Mouse (Mus musculus) limb, embryonic 14.5 days (tissue): ENCODE measurements around the gene Atp2c2. TPM values are rescaled to one million over a fixed set of nuclear protein-coding genes. Genes with fewer than 3 reads are reported as not detected.
A peak's percentile ranks its signal among the peaks of the same experiment; 100 is the strongest.

Experiments used
- ATAC-seq: fragments of 200-750 bp; cut with Nextera tagmentation; 2 replicates; pipeline ENCODE4 v1.8.0; 2017; ENCODE audit warnings: low read depth, moderate number of reproducible peaks, moderate TSS enrichment; ENCODE audit not compliant: low FRiP score
- DNase-seq: peaks from one replicate; pipeline ENCODE4 v3.0.0-alpha.2; 2015; ENCODE audit warnings: low spot score
- H3K27ac ChIP-seq: fragments of 300-500 bp; sonication (generic); replicated peaks from 2 replicates; pipeline ENCODE4 v1.5.1; 2014; ENCODE audit warnings: low read depth, mild to moderate bottlenecking, low read length, moderate library complexity, mixed read lengths
- H3K27me3 ChIP-seq: fragments of 300-500 bp; sonication (generic); 2 replicates; pipeline ENCODE4 v1.6.1; 2014; ENCODE audit warnings: low read length, mixed read lengths; ENCODE audit not compliant: control insufficient read depth, insufficient read depth
- H3K36me3 ChIP-seq: fragments of 300-500 bp; sonication (generic); 2 replicates; pipeline ENCODE4 v1.6.1; 2014; ENCODE audit warnings: mild to moderate bottlenecking, low read length, moderate library complexity, mixed read lengths; ENCODE audit not compliant: control insufficient read depth, insufficient read depth
- H3K4me1 ChIP-seq: fragments of 300-500 bp; sonication (generic); 2 replicates; pipeline ENCODE4 v1.6.1; 2014; ENCODE audit warnings: antibody characterized with exemption, low read length, mixed read lengths; ENCODE audit not compliant: control insufficient read depth, insufficient read depth
- H3K4me2 ChIP-seq: fragments of 300-500 bp; sonication (generic); replicated peaks from 2 replicates; pipeline ENCODE4 v1.6.1; 2014; ENCODE audit warnings: low read depth, mild to moderate bottlenecking, low read length, moderate library complexity; ENCODE audit not compliant: severe bottlenecking
- H3K4me3 ChIP-seq: fragments of 300-500 bp; sonication (generic); replicated peaks from 2 replicates; pipeline ENCODE4 v1.5.1; 2014; ENCODE audit warnings: low read length
- H3K9ac ChIP-seq: fragments of 300-500 bp; sonication (generic); 2 replicates; pipeline ENCODE4 v1.6.1; 2014; ENCODE audit warnings: mild to moderate bottlenecking, low read depth, low read length, moderate library complexity; ENCODE audit not compliant: severe bottlenecking
- H3K9me3 ChIP-seq: fragments of 300-500 bp; sonication (generic); 2 replicates; pipeline ENCODE4 v1.6.1; 2016; ENCODE audit warnings: low read length; ENCODE audit not compliant: control insufficient read depth
- POLR2A ChIP-seq: fragments of 200-500 bp; IDR thresholded peaks from 2 replicates; pipeline ENCODE4 v1.8.0; 2012; ENCODE audit warnings: inconsistent platforms, mild to moderate bottlenecking, moderate library complexity, borderline replicate concordance; ENCODE audit not compliant: insufficient read depth, insufficient read length; ENCODE audit errors: extremely low read depth
- WGBS: fragments of 180-500 bp; shearing (Covaris S2); extraction: QIAGEN DNeasy Blood & Tissue Kit; methylation state at CpG from one replicate; pipeline ENCODE4 v1.1.7; 2014; 5-methylcytosine and 5-hydroxymethylcytosine counted together
- polyA plus RNA-seq, 2 experiments: library from polyadenylated mRNA; depleted of rRNA in 1 of 2; stranded (reverse) in 1 of 2; unstranded in 1 of 2; fragments of >200 nt; fragmentation: Nextera tagmentation in 1 of 2; extraction: Ambion mirVana in 1 of 2; gene quantifications; 2 replicates each; pipeline versions ENCODE4 v1.2.1 to v1.2.3; 2012 to 2014

The Atp2c2 gene
- polyA plus RNA-seq (2012; rRNA removed) (2.1 and 3.1 TPM in 2 replicates), polyA plus RNA-seq (2014; fragmentation: Nextera tagmentation; extraction: Ambion mirVana) (2.3 and 2.6 TPM in 2 replicates)

DNA sequence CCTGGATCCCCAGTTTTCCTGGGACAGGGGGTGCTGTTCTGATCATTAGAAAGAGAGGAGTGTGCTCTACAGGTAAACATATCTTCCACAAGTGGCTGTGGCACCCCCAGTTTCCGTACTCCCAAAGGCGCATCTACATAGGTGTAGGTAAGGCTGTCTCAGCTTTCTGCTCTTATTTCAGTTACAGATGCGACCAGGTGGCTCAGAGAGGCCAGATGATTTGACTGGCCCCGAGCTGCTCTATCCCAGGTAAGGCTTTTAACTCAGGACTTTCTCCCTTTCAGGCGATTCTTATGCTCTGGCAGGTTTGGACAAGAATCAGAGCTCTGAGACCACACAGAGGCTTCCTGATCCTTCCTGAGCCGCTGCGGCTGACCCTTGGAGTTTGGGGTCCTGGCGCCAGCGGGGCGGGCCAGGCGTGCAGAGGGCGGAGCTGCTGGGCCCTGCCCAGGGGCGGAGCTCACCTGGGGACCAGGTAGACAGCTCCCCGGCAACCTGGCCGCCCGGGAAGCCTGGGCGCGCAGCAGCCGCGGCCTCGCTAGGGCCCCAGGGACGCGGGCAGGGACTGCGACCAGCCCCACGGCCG, at the start of gene Atp2c2:
TSS of gene Atp2c2 (plus strand) at position 461 of the 586 bp plus-strand sequence.
- ATAC-seq (no peak), DNase-seq (no peak)
- TF ChIP-seq POLR2A = no peak
- no peak within 1 kb of the TSS for H3K9ac ChIP-seq
- no peaks in the 10 kb centered on the region for H3K36me3 ChIP-seq
- H3K4me2 ChIP-seq = peak within 1 kb of the TSS; percentile 33
- H3K4me1 ChIP-seq = 0 out of 2 replicates have a peak, but pooled peaks cover 3% of the 10 kb centered on the region
- H3K9me3 ChIP-seq = no peaks in the 10 kb centered on the region
- 2% methylated on average over 26 of the region's 26 CpGs for WGBS
- peaks cover 40% of the 10 kb centered on the region for H3K27me3 ChIP-seq
- H3K4me3 ChIP-seq = peak within 1 kb of the TSS; percentile 15
- no peak within 1 kb of the TSS for H3K27ac ChIP-seq

DNA sequence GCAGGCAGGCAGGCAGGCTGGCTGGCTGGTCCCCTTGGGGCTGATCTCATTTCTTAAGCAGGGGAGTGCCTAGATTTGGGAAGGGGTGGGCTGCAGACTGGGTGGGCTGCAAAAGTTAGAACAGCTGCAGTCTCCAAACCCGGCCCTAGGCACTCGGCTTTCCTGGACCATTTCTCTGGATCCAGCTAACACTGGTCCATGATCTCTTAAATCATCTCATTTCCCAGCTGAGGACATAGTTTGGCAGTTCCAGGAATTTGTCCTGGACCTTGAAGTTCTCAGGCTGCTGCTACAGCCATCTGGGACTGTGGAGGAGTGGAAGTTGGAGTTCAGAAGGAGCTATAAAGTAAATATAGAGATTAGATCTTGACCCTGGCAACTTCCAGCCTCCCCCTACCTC, 48.5 kb upstream of the Atp2c2 start:
- Histone ChIP-seq H3K4me1 (peaks cover 4% of the 10 kb centered on the region), H3K36me3 (no peaks in the 10 kb centered on the region), H3K4me2 (no peak overlapping the region), H3K9ac (no peak overlapping the region), H3K27me3 (no peaks in the 10 kb centered on the region), H3K27ac (no peak overlapping the region), H3K4me3 (no peak overlapping the region), H3K9me3 (no peaks in the 10 kb centered on the region)
- ATAC-seq = peak; percentile 34; the same call in 1 of the 2 replicates
- WGBS = 11% methylated on average over 2 of the region's 2 CpGs
- no peak for TF ChIP-seq POLR2A
- peak; percentile 42 for DNase-seq

DNA sequence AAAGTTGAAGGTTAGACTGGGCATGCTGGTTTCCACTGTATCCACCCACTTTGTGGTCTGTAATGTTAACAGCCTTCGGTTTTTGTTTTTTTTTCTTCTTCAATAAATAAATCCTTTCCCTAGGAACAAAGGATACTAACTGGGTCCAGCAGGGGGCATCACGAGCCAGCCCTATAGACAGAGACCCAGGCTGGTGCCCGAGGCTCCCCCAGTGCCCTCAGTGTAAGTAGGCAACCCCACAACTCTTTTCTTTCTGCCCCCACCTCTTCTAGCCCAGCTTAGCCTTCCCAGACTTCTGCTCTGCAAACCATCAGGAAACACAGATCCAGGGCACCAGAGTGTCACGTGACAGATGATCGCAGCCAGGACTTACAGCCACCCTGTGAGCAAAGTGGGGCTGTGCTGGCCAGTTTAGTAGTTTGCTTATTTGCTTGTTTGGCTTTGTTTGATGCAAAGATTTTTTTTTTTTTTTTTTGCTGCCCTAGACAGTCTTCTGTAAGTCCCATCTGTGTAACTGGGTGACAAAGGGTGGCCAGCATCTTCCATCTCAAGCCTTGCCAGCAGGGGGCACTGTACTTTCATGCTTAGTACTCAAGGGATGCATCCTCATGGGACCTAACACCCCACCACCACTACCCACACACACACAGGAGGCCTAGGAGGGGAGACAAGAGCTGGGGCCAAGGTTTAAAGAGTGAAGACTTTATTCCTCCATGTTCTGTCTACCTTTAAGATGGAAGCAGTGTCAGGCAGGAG, 42.9 kb upstream of the Atp2c2 start:
- TF ChIP-seq POLR2A = no peak
- H3K4me1 ChIP-seq = peaks cover 5% of the 10 kb centered on the region; the same call in 1 of the 2 replicates
- WGBS = 47% methylated on average over 5 of the region's 5 CpGs
- no peak for DNase-seq
- no peak overlapping the region for H3K4me2 ChIP-seq
- no peaks in the 10 kb centered on the region for H3K36me3 ChIP-seq
- no peak overlapping the region for H3K4me3 ChIP-seq
- H3K27me3 ChIP-seq = no peaks in the 10 kb centered on the region
- H3K27ac ChIP-seq = no peak overlapping the region
- H3K9me3 ChIP-seq = no peaks in the 10 kb centered on the region
- H3K9ac ChIP-seq = no peak overlapping the region
- no peak for ATAC-seq

DNA sequence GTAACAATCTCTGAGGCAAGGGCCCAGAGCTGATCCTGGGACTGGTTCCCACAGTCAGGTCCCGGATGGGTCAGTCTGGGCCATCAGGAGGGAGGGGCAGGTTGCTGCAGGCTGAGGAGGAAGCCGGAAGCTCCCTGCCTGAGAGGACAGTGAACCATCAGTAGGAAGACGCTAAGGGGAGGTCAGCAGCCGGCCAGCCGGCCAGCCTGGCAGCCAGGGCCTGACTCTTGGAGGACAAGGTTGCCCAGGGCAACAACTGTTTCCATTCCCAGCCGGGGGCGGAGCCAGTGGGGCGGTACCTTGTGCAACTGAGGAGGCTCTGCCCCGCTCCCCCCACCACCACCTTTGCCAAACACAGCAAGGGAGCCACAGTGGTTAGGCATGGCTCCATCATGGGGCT, 38.7 kb upstream of the Atp2c2 start:
- ATAC-seq (no peak), DNase-seq (no peak)
- TF ChIP-seq POLR2A = no peak
- Histone ChIP-seq H3K9ac (no peak overlapping the region), H3K36me3 (no peaks in the 10 kb centered on the region), H3K27ac (no peak overlapping the region), H3K4me1 (peaks cover 5% of the 10 kb centered on the region; the same call in 1 of the 2 replicates), H3K27me3 (no peaks in the 10 kb centered on the region), H3K9me3 (no peaks in the 10 kb centered on the region), H3K4me2 (no peak overlapping the region), H3K4me3 (no peak overlapping the region)
- whole genome bisulfite sequencing = 11% methylated on average over 9 of the region's 9 CpGs

DNA sequence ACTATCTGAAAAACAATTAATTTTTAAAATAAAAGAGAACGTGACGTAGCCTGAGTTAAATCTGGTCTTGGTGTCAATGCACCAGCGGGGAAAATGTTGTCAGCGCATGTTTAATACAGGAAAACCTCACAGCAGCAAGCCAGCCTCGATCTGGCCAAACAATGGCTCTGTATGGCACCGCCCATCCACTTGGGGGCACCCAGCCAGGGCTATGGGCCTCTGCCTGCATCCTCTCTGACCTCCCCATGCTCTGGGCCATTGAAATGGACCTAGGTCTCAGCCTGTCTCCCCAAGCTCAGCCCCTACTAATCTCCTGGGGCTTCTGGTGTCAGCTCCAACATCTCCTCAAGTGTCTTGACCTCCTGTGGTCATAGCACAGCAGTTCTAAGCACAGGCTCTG, 37.9 kb upstream of the Atp2c2 start:
- Histone ChIP-seq H3K36me3 (no peaks in the 10 kb centered on the region), H3K27ac (no peak overlapping the region), H3K4me3 (no peak overlapping the region), H3K9ac (no peak overlapping the region), H3K4me1 (peaks cover 5% of the 10 kb centered on the region; the same call in 1 of the 2 replicates), H3K27me3 (no peaks in the 10 kb centered on the region), H3K9me3 (no peaks in the 10 kb centered on the region), H3K4me2 (no peak overlapping the region)
- no peak for TF ChIP-seq POLR2A
- DNase-seq (no peak), ATAC-seq (no peak)
- 78% methylated on average over 6 of the region's 6 CpGs for WGBS
